Mouse (Mus musculus): ENCODE measurements at regions not wholly inside any gene's neighbourhood (a gene's known extent, or its start where the extent isn't known, plus 50 kb on each side); places are given as distances from the start of the nearest gene placed in this dataset.

- DNase-seq (ENCODE audit: low spot score) (no peak), ATAC-seq (ENCODE audit: insufficient read depth, low FRiP score, low TSS enrichment) (no peak)
- Histone ChIP-seq H3K4me2 (ENCODE audit: low read depth) (no peak overlapping the region), H3K9me3 (ENCODE audit: control insufficient read depth, low read length) (no peaks in the 10 kb centered on the region), H3K4me3 (ENCODE audit: low read depth, low read length) (no peak overlapping the region), H3K4me1 (ENCODE audit: control insufficient read depth, insufficient read depth, low read length) (no peaks in the 10 kb centered on the region), H3K27ac (ENCODE audit: low read depth, low read length) (no peak overlapping the region), H3K36me3 (ENCODE audit: control insufficient read depth, insufficient read depth, low read length) (no peaks in the 10 kb centered on the region), H3K27me3 (ENCODE audit: control insufficient read depth, insufficient read depth, low read length) (no peaks in the 10 kb centered on the region), H3K9ac (ENCODE audit: low read length) (no peak overlapping the region)
- 84% methylated on average over 6 of the region's 6 CpGs for WGBS
These were observed 107.4 kb downstream of the Spata18 start for GRCm38 (mm10) chr5:73758534-73758933.

GRCm38 (mm10) chr5:73761236-73761635 lies 110.1 kb downstream of the Spata18 start:
- Histone ChIP-seq H3K36me3 (ENCODE audit: control insufficient read depth, insufficient read depth, low read length) (no peaks in the 10 kb centered on the region), H3K4me2 (ENCODE audit: low read depth) (no peak overlapping the region), H3K4me3 (ENCODE audit: low read depth, low read length) (no peak overlapping the region), H3K27ac (ENCODE audit: low read depth, low read length) (no peak overlapping the region), H3K27me3 (ENCODE audit: control insufficient read depth, insufficient read depth, low read length) (no peaks in the 10 kb centered on the region), H3K9me3 (ENCODE audit: control insufficient read depth, low read length) (no peaks in the 10 kb centered on the region), H3K4me1 (ENCODE audit: control insufficient read depth, insufficient read depth, low read length) (no peaks in the 10 kb centered on the region), H3K9ac (ENCODE audit: low read length) (no peak overlapping the region)
- no peak for ATAC-seq (ENCODE audit: insufficient read depth, low FRiP score, low TSS enrichment)
- DNase-seq (ENCODE audit: low spot score) = no peak
- WGBS = 68% methylated on average over 1 of the region's 1 CpGs

GRCm38 (mm10) chr5:73761709-73762108 lies 110.5 kb downstream of the Spata18 start:
- Histone ChIP-seq H3K27ac (ENCODE audit: low read depth, low read length) (no peak overlapping the region), H3K9ac (ENCODE audit: low read length) (no peak overlapping the region), H3K4me3 (ENCODE audit: low read depth, low read length) (no peak overlapping the region), H3K4me2 (ENCODE audit: low read depth) (no peak overlapping the region), H3K9me3 (ENCODE audit: control insufficient read depth, low read length) (no peaks in the 10 kb centered on the region), H3K4me1 (ENCODE audit: control insufficient read depth, insufficient read depth, low read length) (no peaks in the 10 kb centered on the region), H3K36me3 (ENCODE audit: control insufficient read depth, insufficient read depth, low read length) (no peaks in the 10 kb centered on the region), H3K27me3 (ENCODE audit: control insufficient read depth, insufficient read depth, low read length) (no peaks in the 10 kb centered on the region)
- DNase-seq (ENCODE audit: low spot score) (peak; percentile 72), ATAC-seq (ENCODE audit: insufficient read depth, low FRiP score, low TSS enrichment) (no peak)
- 38% methylated on average over 8 of the region's 8 CpGs for WGBS

- Histone ChIP-seq H3K36me3 (ENCODE audit: control insufficient read depth, insufficient read depth, low read length) (no peaks in the 10 kb centered on the region), H3K4me3 (ENCODE audit: low read depth, low read length) (no peak overlapping the region), H3K4me2 (ENCODE audit: low read depth) (no peak overlapping the region), H3K9me3 (ENCODE audit: control insufficient read depth, low read length) (no peaks in the 10 kb centered on the region), H3K27ac (ENCODE audit: low read depth, low read length) (no peak overlapping the region), H3K9ac (ENCODE audit: low read length) (no peak overlapping the region), H3K4me1 (ENCODE audit: control insufficient read depth, insufficient read depth, low read length) (no peaks in the 10 kb centered on the region), H3K27me3 (ENCODE audit: control insufficient read depth, insufficient read depth, low read length) (no peaks in the 10 kb centered on the region)
- ATAC-seq (ENCODE audit: insufficient read depth, low FRiP score, low TSS enrichment) = no peak
- 77% methylated on average over 1 of the region's 1 CpGs for WGBS
- no peak for DNase-seq (ENCODE audit: low spot score)
These were observed 113.0 kb downstream of the Spata18 start for GRCm38 (mm10) chr5:73764226-73764625.

- 83% methylated on average over 7 of the region's 7 CpGs for WGBS
- no peaks in the 10 kb centered on the region for H3K9me3 ChIP-seq (ENCODE audit: control insufficient read depth, low read length)
- H3K36me3 ChIP-seq (ENCODE audit: control insufficient read depth, insufficient read depth, low read length) = no peaks in the 10 kb centered on the region
- H3K4me2 ChIP-seq (ENCODE audit: low read depth) = no peak overlapping the region
- no peaks in the 10 kb centered on the region for H3K27me3 ChIP-seq (ENCODE audit: control insufficient read depth, insufficient read depth, low read length)
- no peak overlapping the region for H3K9ac ChIP-seq (ENCODE audit: low read length)
- H3K4me1 ChIP-seq (ENCODE audit: control insufficient read depth, insufficient read depth, low read length) = no peaks in the 10 kb centered on the region
- DNase-seq (ENCODE audit: low spot score) = no peak
- ATAC-seq (ENCODE audit: insufficient read depth, low FRiP score, low TSS enrichment) = no peak
- H3K4me3 ChIP-seq (ENCODE audit: low read depth, low read length) = no peak overlapping the region
- H3K27ac ChIP-seq (ENCODE audit: low read depth, low read length) = no peak overlapping the region
These were observed 114.3 kb downstream of the Spata18 start for GRCm38 (mm10) chr5:73765466-73765865.

- Histone ChIP-seq H3K4me3 (ENCODE audit: low read depth, low read length) (no peak overlapping the region), H3K27me3 (ENCODE audit: control insufficient read depth, insufficient read depth, low read length) (no peaks in the 10 kb centered on the region), H3K4me2 (ENCODE audit: low read depth) (no peak overlapping the region), H3K4me1 (ENCODE audit: control insufficient read depth, insufficient read depth, low read length) (no peaks in the 10 kb centered on the region), H3K27ac (ENCODE audit: low read depth, low read length) (no peak overlapping the region), H3K9me3 (ENCODE audit: control insufficient read depth, low read length) (no peaks in the 10 kb centered on the region), H3K36me3 (ENCODE audit: control insufficient read depth, insufficient read depth, low read length) (no peaks in the 10 kb centered on the region), H3K9ac (ENCODE audit: low read length) (no peak overlapping the region)
- 85% methylated on average over 3 of the region's 3 CpGs for WGBS
- DNase-seq (ENCODE audit: low spot score) = no peak
- ATAC-seq (ENCODE audit: insufficient read depth, low FRiP score, low TSS enrichment) = no peak
These were observed 117.1 kb downstream of the Spata18 start for GRCm38 (mm10) chr5:73768253-73768652.

- Histone ChIP-seq H3K9me3 (ENCODE audit: control insufficient read depth, low read length) (no peaks in the 10 kb centered on the region), H3K36me3 (ENCODE audit: control insufficient read depth, insufficient read depth, low read length) (no peaks in the 10 kb centered on the region), H3K27ac (ENCODE audit: low read depth, low read length) (no peak overlapping the region), H3K27me3 (ENCODE audit: control insufficient read depth, insufficient read depth, low read length) (no peaks in the 10 kb centered on the region), H3K9ac (ENCODE audit: low read length) (no peak overlapping the region), H3K4me2 (ENCODE audit: low read depth) (no peak overlapping the region), H3K4me1 (ENCODE audit: control insufficient read depth, insufficient read depth, low read length) (no peaks in the 10 kb centered on the region), H3K4me3 (ENCODE audit: low read depth, low read length) (no peak overlapping the region)
- ATAC-seq (ENCODE audit: insufficient read depth, low FRiP score, low TSS enrichment) = no peak
- WGBS = 88% methylated on average over 7 of the region's 7 CpGs
- no peak for DNase-seq (ENCODE audit: low spot score)
These were observed 124.8 kb downstream of the Spata18 start for GRCm38 (mm10) chr5:73775775-73776548.

- no peaks in the 10 kb centered on the region for H3K36me3 ChIP-seq (ENCODE audit: control insufficient read depth, insufficient read depth, low read length)
- H3K27me3 ChIP-seq (ENCODE audit: control insufficient read depth, insufficient read depth, low read length) = no peaks in the 10 kb centered on the region
- DNase-seq (ENCODE audit: low spot score) (no peak), ATAC-seq (ENCODE audit: insufficient read depth, low FRiP score, low TSS enrichment) (no peak)
- 87% methylated on average over 9 of the region's 9 CpGs for WGBS
- no peak overlapping the region for H3K4me3 ChIP-seq (ENCODE audit: low read depth, low read length)
- H3K4me1 ChIP-seq (ENCODE audit: control insufficient read depth, insufficient read depth, low read length) = peaks cover 4% of the 10 kb centered on the region; the same call in 1 of the 2 replicates
- H3K27ac ChIP-seq (ENCODE audit: low read depth, low read length) = no peak overlapping the region
- no peak overlapping the region for H3K4me2 ChIP-seq (ENCODE audit: low read depth)
- H3K9me3 ChIP-seq (ENCODE audit: control insufficient read depth, low read length) = no peaks in the 10 kb centered on the region
- H3K9ac ChIP-seq (ENCODE audit: low read length) = no peak overlapping the region
These were observed 126.2 kb downstream of the Spata18 start for GRCm38 (mm10) chr5:73777282-73777921.

Data from neural tube, embryonic 11.5 days (tissue).